ENCODE assay signal across 25 mouse cellular contexts in genomic region chr6:14407754-14408153, GRCm38 (mm10).
"Had no signal": no experiment of that assay in that cellular context is flagged by ENCODE, and none has a peak within 500 bp of the region (broad histone marks: within the 10 kb centered on the region; RNA-seq: fewer than 3 reads in every experiment).

No protein-coding gene starts in this region.

- H3K27me3 ChIP-seq: heart, embryonic 12.5 days; hindbrain, embryonic 12.5 days; limb, embryonic 13.5 days; limb, embryonic 15.5 days; liver, embryonic 13.5 days; liver, embryonic 15.5 days had no signal

- DNase-seq: gastrocnemius, adult 2 months; gastrocnemius, postnatal 10 days; gastrocnemius, postnatal 25 days; heart, adult 11 months; heart, postnatal 10 days; heart, postnatal 4 days; kidney, adult 11 months; kidney, adult 2 months; kidney, postnatal 14 days; kidney, postnatal 36 days; layer of hippocampus, adult 9-11 months; layer of hippocampus, postnatal 36 days; left cerebral cortex, postnatal 4 days; liver, embryonic 13.5 days had no signal

- ATAC-seq: hindbrain, embryonic 16.5 days; inflammation-experienced regulatory T-cells, adult 6 months had no signal

- H3K4me1 ChIP-seq: heart, embryonic 10.5 days; heart, embryonic 12.5 days; hindbrain, embryonic 10.5 days; hindbrain, embryonic 12.5 days; limb, embryonic 13.5 days; limb, embryonic 15.5 days; liver, embryonic 13.5 days; liver, embryonic 15.5 days had no signal

- H3K4me2 ChIP-seq: heart, embryonic 12.5 days; hindbrain, embryonic 12.5 days; hindbrain, embryonic 14.5 days; limb, embryonic 13.5 days; limb, embryonic 15.5 days; liver, embryonic 13.5 days; liver, embryonic 15.5 days had no signal

- H3K9me3 ChIP-seq: heart, embryonic 10.5 days; heart, embryonic 12.5 days; hindbrain, embryonic 10.5 days; hindbrain, embryonic 12.5 days; limb, embryonic 13.5 days; limb, embryonic 15.5 days; liver, embryonic 13.5 days; liver, embryonic 15.5 days had no signal

- H3K9ac ChIP-seq: heart, embryonic 12.5 days; hindbrain, embryonic 12.5 days; hindbrain, embryonic 14.5 days; limb, embryonic 13.5 days; limb, embryonic 15.5 days; liver, embryonic 13.5 days; liver, embryonic 15.5 days had no signal

- H3K36me3 ChIP-seq: heart, embryonic 10.5 days; heart, embryonic 12.5 days; hindbrain, embryonic 10.5 days; hindbrain, embryonic 12.5 days; limb, embryonic 13.5 days; limb, embryonic 15.5 days; liver, embryonic 13.5 days; liver, embryonic 15.5 days had no signal

- H3K27ac ChIP-seq: gastrocnemius, adult 2 months; heart, embryonic 10.5 days; hindbrain, embryonic 10.5 days; hindbrain, embryonic 12.5 days; hindbrain, embryonic 14.5 days; kidney, postnatal 0 days; limb, embryonic 13.5 days; limb, embryonic 15.5 days; liver, embryonic 13.5 days; liver, embryonic 15.5 days had no signal

- H3K4me3 ChIP-seq: gastrocnemius, adult 2 months; heart, embryonic 10.5 days; heart, embryonic 12.5 days; hindbrain, embryonic 10.5 days; hindbrain, embryonic 12.5 days; limb, embryonic 13.5 days; limb, embryonic 15.5 days; liver, embryonic 13.5 days; liver, embryonic 15.5 days had no signal
